ENCODE assay signal across 8 mouse cellular contexts in genomic region chr7:65421451-65421850, GRCm38 (mm10).
DNase-seq lines count a peak whose midpoint lies in the region; ATAC-seq lines count a peak whose summit lies in the region.

No protein-coding gene starts in this region.

- H3K4me1 ChIP-seq in embryonic facial prominence, embryonic 12.5 days: 0 out of 2 replicates have a peak, but pooled peaks cover 7% of the 10 kb centered on the region
- H3K4me1 ChIP-seq in stomach, embryonic 15.5 days: no peaks in the 10 kb centered on the region; the same call in 1 of the 2 replicates

- 14% methylated on average over 10 of the region's 10 CpGs for WGBS in embryonic facial prominence, embryonic 12.5 days
- whole genome bisulfite sequencing in stomach, embryonic 15.5 days: 36% methylated on average over 10 of the region's 10 CpGs

- no peak overlapping the region for H3K4me3 ChIP-seq in embryonic facial prominence, embryonic 12.5 days
- no peak overlapping the region for H3K4me3 ChIP-seq in stomach, embryonic 15.5 days (replicated peaks)

- peak; percentile 65; the same call in 1 of the 2 replicates for ATAC-seq in embryonic facial prominence, embryonic 12.5 days (ENCODE audit: insufficient number of reproducible peaks, insufficient read depth, low FRiP score, low TSS enrichment)
- peak; percentile 48; the same call in 1 of the 2 replicates for ATAC-seq in stomach, embryonic 15.5 days (ENCODE audit: insufficient read depth, low FRiP score, low read depth)
- ATAC-seq in cerebellum, adult (ENCODE audit: insufficient number of reproducible peaks, low FRiP score, low TSS enrichment): no peak

- peak overlapping the region; percentile 25 for H3K4me2 ChIP-seq in embryonic facial prominence, embryonic 12.5 days (replicated peaks)
- H3K4me2 ChIP-seq in stomach, embryonic 15.5 days: no peak overlapping the region

- H3K9ac ChIP-seq in embryonic facial prominence, embryonic 12.5 days: no peak overlapping the region
- H3K9ac ChIP-seq in stomach, embryonic 15.5 days: no peak overlapping the region

- H3K36me3 ChIP-seq in embryonic facial prominence, embryonic 12.5 days: no peaks in the 10 kb centered on the region
- H3K36me3 ChIP-seq in stomach, embryonic 15.5 days: no peaks in the 10 kb centered on the region

- H3K9me3 ChIP-seq in embryonic facial prominence, embryonic 12.5 days: no peaks in the 10 kb centered on the region
- no peaks in the 10 kb centered on the region for H3K9me3 ChIP-seq in stomach, embryonic 15.5 days

- H3K27me3 ChIP-seq in embryonic facial prominence, embryonic 12.5 days: no peaks in the 10 kb centered on the region
- no peaks in the 10 kb centered on the region for H3K27me3 ChIP-seq in stomach, embryonic 15.5 days (replicated peaks)

- intact Hi-C loops in heart, postnatal 10 days (cut with DNase I): no loop called here

- DNase-seq in gastrocnemius, postnatal 25 days: peak; percentile 20
- DNase-seq in gastrocnemius, adult 8-10 months (ENCODE audit: low spot score in 2 of 2): no peak
- DNase-seq in heart, postnatal 10 days: peak; percentile 29 to 38
- DNase-seq in kidney, postnatal 4 days: peak; percentile 70 to 82
- DNase-seq in lung, postnatal 4 days: peak; percentile 79 to 89

- H3K27ac ChIP-seq in embryonic facial prominence, embryonic 12.5 days: no peak overlapping the region
- no peak overlapping the region for H3K27ac ChIP-seq in stomach, embryonic 15.5 days

Comparison
In these comparisons a context has a peak if more than half of its experiments do, and no peak if none do; other contexts are left out.
1. DNase-seq: peak in gastrocnemius, postnatal 25 days (single experiment), heart, postnatal 10 days (2 of 2), kidney, postnatal 4 days (2 of 2) and lung, postnatal 4 days (2 of 2); none in gastrocnemius, adult 8-10 months (0 of 2).